Mouse (Mus musculus) ES-Bruce4 (cell line): ENCODE data around the gene Mesd. TPM values are rescaled to one million over a fixed set of nuclear protein-coding genes. Genes with fewer than 3 reads are reported as not detected.

Experiments
- H3K27ac ChIP-seq: 2 replicates; pipeline ENCODE4 v1.5.1; 2012; ENCODE audit warnings: low read length, inconsistent platforms; ENCODE audit not compliant: insufficient read depth
- H3K27me3 ChIP-seq: 2 replicates; pipeline ENCODE4 v1.6.1; 2012; ENCODE audit warnings: mild to moderate bottlenecking, low read length, inconsistent platforms; ENCODE audit not compliant: control insufficient read depth, poor library complexity, insufficient read depth, severe bottlenecking
- H3K36me3 ChIP-seq: 2 replicates; pipeline ENCODE4 v1.6.1; 2012; ENCODE audit warnings: inconsistent platforms, mild to moderate bottlenecking, low read length, moderate library complexity; ENCODE audit not compliant: control insufficient read depth, poor library complexity, insufficient read depth, severe bottlenecking
- H3K4me1 ChIP-seq: one replicate; pipeline ENCODE4 v1.8.1; 2011; ENCODE audit warnings: low read length; ENCODE audit not compliant: control insufficient read depth, insufficient read depth
- H3K4me3 ChIP-seq: 2 replicates; pipeline ENCODE4 v1.5.1; 2011; ENCODE audit warnings: low read depth, mild to moderate bottlenecking, low read length
- H3K9ac ChIP-seq: 2 replicates; pipeline ENCODE4 v1.6.1; 2012; ENCODE audit warnings: low read depth, mild to moderate bottlenecking, inconsistent platforms; ENCODE audit not compliant: poor library complexity, severe bottlenecking
- H3K9me3 ChIP-seq: replicated peaks from 2 replicates; pipeline ENCODE4 v1.6.1; 2012; ENCODE audit warnings: mild to moderate bottlenecking, low read length, inconsistent platforms; ENCODE audit not compliant: control insufficient read depth, poor library complexity, insufficient read depth, severe bottlenecking
- CTCF ChIP-seq: IDR thresholded peaks from one replicate; pipeline ENCODE4 v1.8.1; 2011; ENCODE audit warnings: low read depth, low read length
- EP300 ChIP-seq: IDR thresholded peaks from 2 replicates; pipeline ENCODE4 v1.6.1; 2011; ENCODE audit warnings: low read depth, low read length; ENCODE audit not compliant: insufficient read depth
- POLR2A ChIP-seq: IDR thresholded peaks from one replicate; pipeline ENCODE4 v1.8.1; 2011; ENCODE audit warnings: low read length; ENCODE audit not compliant: insufficient read depth
- polyA plus RNA-seq: library from polyadenylated mRNA; stranded (reverse); fragments of >200 nt; gene quantifications from 2 replicates; pipeline ENCODE4 v1.2.4, GENCODE M21; 2011; ENCODE audit warnings: low read depth; ENCODE audit not compliant: missing spikeins, insufficient read depth, insufficient read length

Gene Mesd
- polyA plus RNA-seq, 1 experiment = 101 TPM

- no peaks in the 10 kb centered on the region for H3K36me3 ChIP-seq
- no peaks in the 10 kb centered on the region for H3K27me3 ChIP-seq
- H3K4me1 ChIP-seq = no peaks in the 10 kb centered on the region
- H3K4me3 ChIP-seq = no peak overlapping the region
- H3K9ac ChIP-seq = no peak overlapping the region
- H3K9me3 ChIP-seq = no peaks in the 10 kb centered on the region
- TF ChIP-seq POLR2A = no peak
- TF ChIP-seq EP300 = no peak
- TF ChIP-seq CTCF = no peak
- no peak overlapping the region for H3K27ac ChIP-seq
Observed at GRCm38 (mm10) chr7:83847187-83848075, 36.8 kb upstream of the Mesd start.

- Histone ChIP-seq H3K9me3 (no peaks in the 10 kb centered on the region), H3K4me1 (no peaks in the 10 kb centered on the region), H3K4me3 (no peak overlapping the region), H3K9ac (no peak overlapping the region), H3K36me3 (no peaks in the 10 kb centered on the region), H3K27me3 (no peaks in the 10 kb centered on the region), H3K27ac (no peak overlapping the region)
- no peak for TF ChIP-seq CTCF
- no peak for TF ChIP-seq EP300
- TF ChIP-seq POLR2A = no peak
Observed at GRCm38 (mm10) chr7:83851569-83852380, 32.5 kb upstream of the Mesd start.

GRCm38 (mm10) chr7:83852381-83853380 lies 31.6 kb upstream of the Mesd start:
- no peaks in the 10 kb centered on the region for H3K4me1 ChIP-seq
- H3K27me3 ChIP-seq = no peaks in the 10 kb centered on the region
- H3K27ac ChIP-seq = no peak overlapping the region
- H3K36me3 ChIP-seq = no peaks in the 10 kb centered on the region
- no peak overlapping the region for H3K9ac ChIP-seq
- H3K9me3 ChIP-seq = no peaks in the 10 kb centered on the region
- H3K4me3 ChIP-seq = no peak overlapping the region
- TF ChIP-seq POLR2A (no peak), EP300 (no peak), CTCF (no peak)

- no peak overlapping the region for H3K4me3 ChIP-seq
- no peaks in the 10 kb centered on the region for H3K9me3 ChIP-seq
- no peaks in the 10 kb centered on the region for H3K4me1 ChIP-seq
- H3K27me3 ChIP-seq = no peaks in the 10 kb centered on the region
- TF ChIP-seq EP300 = no peak
- TF ChIP-seq CTCF = no peak
- no peak overlapping the region for H3K9ac ChIP-seq
- no peaks in the 10 kb centered on the region for H3K36me3 ChIP-seq
- no peak overlapping the region for H3K27ac ChIP-seq
Observed at GRCm38 (mm10) chr7:83855203-83855602, 29.1 kb upstream of the Mesd start.

- Histone ChIP-seq H3K9ac (no peak overlapping the region), H3K27ac (no peak overlapping the region)
Observed at GRCm38 (mm10) chr7:83856353-83857207, 27.7 kb upstream of the Mesd start.

More at GRCm38 (mm10) chr7:83856353-83857207, 27.7 kb upstream of the Mesd start:
- H3K4me1 ChIP-seq = no peaks in the 10 kb centered on the region
- H3K9me3 ChIP-seq = no peaks in the 10 kb centered on the region
- H3K36me3 ChIP-seq = no peaks in the 10 kb centered on the region
- H3K4me3 ChIP-seq = no peak overlapping the region
- H3K27me3 ChIP-seq = no peaks in the 10 kb centered on the region
- no peak for TF ChIP-seq POLR2A
- TF ChIP-seq CTCF = no peak
- no peak for TF ChIP-seq EP300
